13 mouse cellular contexts compared by ENCODE assay signal in the genomic region with DNA sequence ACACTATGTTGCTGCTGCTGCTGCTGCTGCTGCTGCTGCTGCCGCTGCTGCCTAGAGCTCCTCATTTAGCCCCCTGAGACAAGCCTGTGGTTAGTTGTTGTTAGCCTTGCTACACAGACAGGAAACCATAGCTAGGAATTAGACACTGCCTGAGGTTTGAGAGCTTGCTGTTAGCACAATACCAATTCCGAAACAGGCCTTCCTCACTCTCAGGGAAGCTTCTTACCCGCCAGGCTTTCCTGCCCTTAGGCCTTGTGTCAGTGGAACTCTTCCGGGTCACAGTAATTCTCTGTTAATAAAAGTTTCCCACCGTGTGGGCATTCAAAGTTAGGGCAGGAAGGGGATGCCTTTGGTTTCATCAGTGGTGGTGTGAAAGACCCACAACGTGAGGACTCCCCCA. TPM values are rescaled to one million over a fixed set of nuclear protein-coding genes. Genes with fewer than 3 reads are reported as not detected.
ATAC-seq and TF ChIP-seq lines count a peak whose summit lies in the region.
"Not testable (repeated sequence)": the region's sequence is repeated elsewhere in the genome, so short reads cannot be mapped to it uniquely, and the experiment has no call there.
"Had no signal": no experiment of that assay in that cellular context is flagged by ENCODE, and none has a peak within 500 bp of the region (broad histone marks: within the 10 kb centered on the region; RNA-seq: fewer than 3 reads in every experiment).

No protein-coding gene starts in this region.

- not testable (repeated sequence) for H3K4me3 ChIP-seq in ES-Bruce4 (ENCODE audit: low read depth, low read length)

- not testable (repeated sequence) for H3K4me1 ChIP-seq in ES-Bruce4 (ENCODE audit: control insufficient read depth, insufficient read depth, low read length)

- peak; percentile 94 for ATAC-seq in granulocyte monocyte progenitor cell, adult 5-6 weeks (replicated peaks; ENCODE audit: poor library complexity, severe bottlenecking)
- peak; percentile 95 for ATAC-seq in megakaryocyte, adult 5-6 weeks (ENCODE audit: poor library complexity, severe bottlenecking)
- ATAC-seq in megakaryocyte progenitor cell, adult 5-6 weeks (replicated peaks; ENCODE audit: poor library complexity): peak; percentile 85
- 0 out of 2 replicates have a peak, but pooled peaks have one; percentile 46 for ATAC-seq in neutrophil, adult 5-6 weeks (ENCODE audit: extremely low read depth, insufficient number of reproducible peaks, low FRiP score, poor library complexity, severe bottlenecking)

- H3K27ac ChIP-seq in ES-Bruce4 (ENCODE audit: insufficient read depth, low read length): peak overlapping the region; percentile 89

- H3K36me3 ChIP-seq in ES-Bruce4 (ENCODE audit: control insufficient read depth, insufficient read depth, low read length, poor library complexity, severe bottlenecking): not testable (repeated sequence)

- TF ChIP-seq EP300 in ES-Bruce4 (IDR thresholded peaks at IDR 0.05; ENCODE audit: insufficient read depth, low read depth, low read length): not testable (repeated sequence)

- H3K9me3 ChIP-seq in ES-Bruce4 (replicated peaks; ENCODE audit: control insufficient read depth, insufficient read depth, low read length, poor library complexity, severe bottlenecking): not testable (repeated sequence)

- not testable (repeated sequence) for H3K9ac ChIP-seq in ES-Bruce4 (ENCODE audit: low read depth, poor library complexity, severe bottlenecking)

- not testable (repeated sequence) for H3K27me3 ChIP-seq in ES-Bruce4 (ENCODE audit: control insufficient read depth, insufficient read depth, low read length, poor library complexity, severe bottlenecking)

- TF ChIP-seq POLR2A in ES-Bruce4 (IDR thresholded peaks at IDR 0.05; ENCODE audit: insufficient read depth, low read length): not testable (repeated sequence)

- TF ChIP-seq CTCF in ES-Bruce4 (IDR thresholded peaks at IDR 0.05; ENCODE audit: low read depth, low read length): not testable (repeated sequence)

RNA-seq across cellular contexts. Expression of a gene that starts 31.9 kb away (rescaled TPM):
- polyA plus RNA-seq in ES-Bruce4 (2011; ENCODE audit: insufficient read depth, insufficient read length, low read depth, missing spikeins): 0.75 TPM in 1 of 2 replicates, not detected in the other
- not detected in 2 replicates for total RNA-seq in granulocyte monocyte progenitor cell, adult 5-6 weeks (2014; fragmentation: Nextera tagmentation)
- total RNA-seq in granulocyte monocyte progenitor cell, adult 5-6 weeks (2017): not detected in 2 replicates
- total RNA-seq in megakaryocyte, adult 5-6 weeks (2015): 0.11 TPM in 1 of 2 replicates, not detected in the other
- not detected in 2 replicates for total RNA-seq in megakaryocyte, adult 5-6 weeks (2017)
- total RNA-seq in megakaryocyte progenitor cell, adult 5-6 weeks (2015): not detected in 2 replicates
- 0.10 TPM in 1 of 2 replicates, not detected in the other for total RNA-seq in megakaryocyte progenitor cell, adult 5-6 weeks (2017)
- 0.23 and 0.61 TPM in 2 replicates for total RNA-seq in neutrophil, adult 5-6 weeks (2017)
- total RNA-seq: adrenal gland, adult 2 months; CH12.LX; ES-E14; MEL had no signal
- polyA plus RNA-seq: activated CD4-positive, CD25-positive, alpha-beta regulatory T cell, adult 4 months; adrenal gland, adult 2 months; C2C12; CD4-positive, CD25-positive, alpha-beta regulatory T cell, adult 4 months; G1E had no signal
